Mouse (Mus musculus) mouse embryonic stem cell (cell line): ENCODE results near the gene Snx15.

Experiments used
- in situ Hi-C, 2 experiments: fragments of 300-500 bp; cut with MboI; formaldehyde crosslinking; loops; 1 replicate in 1 of 2; 3 replicates in 1 of 2; pipeline ENCODE4 v1.14.3; 2019 to 2020; ENCODE audit warnings: low sequenced_read_pairs in 2 of 2, low pct_unique_long_range_greater_than_20kb in 1 of 2, mixed read lengths in 1 of 2; ENCODE audit not compliant: unreplicated experiment in 1 of 2

Snx15 gene

DNA sequence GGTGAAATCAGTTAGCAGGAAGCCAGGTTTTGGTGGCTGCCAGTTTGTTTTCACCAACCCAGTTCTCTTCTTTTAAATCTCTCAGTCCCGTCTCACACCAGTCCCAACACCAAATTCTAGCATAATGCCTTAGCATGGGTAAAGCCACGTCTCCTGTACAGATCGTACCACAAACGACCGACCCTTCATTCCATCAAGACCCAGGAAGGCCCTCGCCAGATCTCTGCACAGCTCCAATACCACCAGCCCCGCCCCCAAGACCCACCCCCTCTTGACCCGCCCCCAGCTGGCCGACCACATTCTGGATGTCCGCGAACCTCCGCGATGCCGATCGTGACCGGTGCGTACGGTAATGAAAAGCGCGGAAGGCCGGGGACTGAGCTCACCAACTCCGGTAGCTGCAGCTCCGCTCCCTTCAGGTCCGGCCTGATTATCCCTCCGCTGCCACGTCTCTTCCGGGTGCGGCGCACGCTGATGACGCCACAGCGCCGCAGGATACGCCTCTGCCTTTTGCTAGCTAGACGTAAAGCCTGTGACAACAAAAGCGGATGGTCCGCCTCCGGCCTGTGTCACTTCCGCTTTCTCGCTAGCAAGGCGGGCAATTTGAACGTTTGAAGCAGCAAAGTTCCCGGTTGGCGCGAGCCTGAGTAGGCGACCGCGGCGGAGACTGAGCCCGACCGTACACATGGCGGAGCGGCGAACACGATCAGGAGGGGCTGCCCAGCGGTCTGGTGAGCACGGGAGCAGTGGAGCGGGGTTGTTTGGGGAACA, 43.4 kb downstream of the Snx15 start, which contains the start of the genes Zfpl1 and Cdca5:
Gene Zfpl1, minus strand, starts transcription at position 479 of the 771 bp plus-strand sequence.
Gene Cdca5, plus strand, starts transcription at position 506 of the 771 bp plus-strand sequence.
- in situ Hi-C loops, result no loop called here

DNA sequence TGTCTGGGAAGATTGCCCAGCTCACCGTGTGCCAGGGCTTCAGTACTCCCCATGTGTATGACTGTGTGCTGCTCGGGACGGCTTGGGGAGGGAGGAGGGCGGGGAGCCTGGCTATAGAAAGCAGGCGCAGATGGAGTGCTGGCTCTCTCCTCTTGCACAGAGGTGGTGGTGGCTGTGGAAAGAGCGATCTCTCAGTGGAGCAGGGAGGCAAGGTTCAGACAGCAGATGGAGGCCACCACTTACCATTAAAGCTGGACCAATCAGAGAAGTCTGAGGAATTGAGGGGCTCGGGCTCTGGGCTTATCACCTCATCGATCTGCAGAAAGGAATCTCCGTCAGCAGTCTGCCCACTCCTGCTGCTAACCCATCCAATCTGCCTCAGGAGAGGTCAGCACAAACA, 45.9 kb downstream of the Snx15 start, which contains the start of gene Gm28374:
Gene Gm28374, minus strand, starts transcription at position 101 of the 400 bp plus-strand sequence.
- in situ Hi-C loops, result no loop called here

DNA sequence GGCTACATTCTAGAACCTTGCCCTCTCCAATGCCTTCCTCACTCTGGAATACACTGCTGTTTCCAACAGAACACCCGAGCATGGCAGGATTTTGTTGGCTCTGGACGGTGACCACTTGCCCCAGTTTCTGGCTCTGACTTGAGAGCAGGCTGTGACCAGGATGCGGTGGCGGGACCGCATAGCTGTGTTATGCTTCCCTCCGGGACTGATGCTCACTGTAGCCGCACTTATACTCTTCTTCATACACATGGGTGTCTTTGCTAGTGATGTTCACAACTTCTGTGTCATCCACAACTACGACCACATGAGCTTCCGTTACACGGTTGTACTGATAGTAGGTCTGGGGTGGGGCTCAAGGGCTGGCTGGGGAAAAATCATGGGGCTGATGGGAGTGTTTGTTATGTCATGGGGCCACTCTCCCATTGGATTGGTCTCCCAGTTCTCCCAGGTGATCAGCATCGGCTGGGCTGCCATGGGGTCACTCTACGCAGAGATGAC, 48.1 kb downstream of the Snx15 start, which contains the start of gene Tmem262:
Gene Tmem262, plus strand, starts transcription at position 51 of the 498 bp plus-strand sequence.
- in situ Hi-C loops, result no loop called here

DNA sequence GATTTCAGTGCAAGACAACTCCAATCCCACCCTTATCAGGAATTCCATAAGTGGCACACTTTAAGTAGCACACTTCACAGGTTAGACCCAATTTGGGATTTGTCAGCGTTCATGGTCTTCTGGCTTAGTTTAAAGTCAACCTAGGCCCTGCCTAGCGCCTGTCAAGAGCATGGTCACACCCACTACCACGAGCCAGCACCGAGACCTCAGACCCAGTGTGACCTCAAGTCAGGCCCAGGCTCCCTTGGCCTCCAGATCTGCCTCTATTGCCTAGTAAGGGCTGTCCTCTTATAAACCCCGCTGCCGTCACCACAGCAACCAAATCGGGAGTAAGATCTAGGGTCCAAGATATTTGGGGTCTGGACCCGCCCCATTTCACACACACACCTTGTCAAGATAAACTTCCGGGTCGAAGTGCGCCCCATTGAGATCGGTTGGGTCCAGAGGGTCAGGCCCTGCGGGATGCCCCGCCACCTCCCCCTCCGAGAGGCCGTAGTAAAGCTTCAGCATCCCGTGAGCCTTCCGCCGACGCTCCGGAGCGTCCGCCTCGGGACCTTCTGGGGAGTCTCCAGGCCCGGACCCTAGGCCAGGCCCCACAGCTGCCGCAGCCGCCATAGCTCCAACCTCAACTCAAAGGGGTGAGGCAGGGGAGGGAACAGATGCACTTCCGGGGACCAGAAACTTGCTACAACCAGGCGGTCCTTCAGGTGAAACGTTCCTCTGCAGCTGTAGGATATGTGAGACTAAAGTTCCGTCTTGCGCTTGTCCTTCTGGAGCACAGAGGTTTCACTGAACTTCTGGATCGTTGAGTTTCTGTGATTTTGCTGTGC, 51.3 kb downstream of the Snx15 start, which contains the start of gene Vps51:
Gene Vps51, minus strand, starts transcription at position 668 of the 830 bp plus-strand sequence.
- in situ Hi-C loops, result no loop called here

DNA sequence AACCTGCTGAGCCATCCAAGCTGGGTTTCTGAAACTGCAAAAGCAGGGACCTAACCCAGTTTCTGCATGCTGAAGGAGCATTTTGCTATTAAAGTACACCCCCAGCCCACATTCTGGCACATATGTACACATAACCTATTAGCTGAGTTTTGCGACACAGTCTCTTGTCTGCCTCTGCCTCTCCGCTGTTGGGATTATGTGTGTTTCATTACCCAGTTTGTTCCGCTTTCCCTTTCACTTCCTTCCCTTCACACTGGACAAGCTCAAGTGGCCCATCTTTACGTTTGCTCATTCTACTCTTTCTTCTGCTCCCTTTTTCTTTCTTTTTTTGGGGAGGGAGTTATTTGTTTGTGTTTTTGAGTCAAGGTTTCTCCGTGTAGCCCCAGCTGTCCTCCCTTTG, 54.2 kb downstream of the Snx15 start:
- in situ Hi-C loops, result no loop called here

DNA sequence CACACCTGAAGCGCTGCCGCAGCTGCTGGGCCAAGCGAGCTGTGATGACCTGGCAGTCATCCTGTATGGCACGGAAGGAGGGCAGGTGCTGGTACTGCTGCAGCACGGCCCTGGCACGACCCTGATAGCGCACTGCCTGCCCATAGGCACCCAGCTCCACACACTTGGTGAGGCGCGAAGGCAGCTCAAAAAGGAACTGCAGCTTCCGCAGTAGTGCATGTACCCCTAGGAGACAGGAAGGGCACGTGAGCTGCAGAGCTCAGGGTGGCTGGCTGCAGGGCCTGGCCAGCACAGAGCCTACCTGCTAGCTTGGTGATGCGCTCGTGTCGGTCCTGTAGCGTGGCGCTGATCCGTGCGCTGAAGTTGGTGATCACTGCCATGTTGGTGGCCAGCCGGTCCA, 56.8 kb downstream of the Snx15 start:
- in situ Hi-C loops, result no loop called here

DNA sequence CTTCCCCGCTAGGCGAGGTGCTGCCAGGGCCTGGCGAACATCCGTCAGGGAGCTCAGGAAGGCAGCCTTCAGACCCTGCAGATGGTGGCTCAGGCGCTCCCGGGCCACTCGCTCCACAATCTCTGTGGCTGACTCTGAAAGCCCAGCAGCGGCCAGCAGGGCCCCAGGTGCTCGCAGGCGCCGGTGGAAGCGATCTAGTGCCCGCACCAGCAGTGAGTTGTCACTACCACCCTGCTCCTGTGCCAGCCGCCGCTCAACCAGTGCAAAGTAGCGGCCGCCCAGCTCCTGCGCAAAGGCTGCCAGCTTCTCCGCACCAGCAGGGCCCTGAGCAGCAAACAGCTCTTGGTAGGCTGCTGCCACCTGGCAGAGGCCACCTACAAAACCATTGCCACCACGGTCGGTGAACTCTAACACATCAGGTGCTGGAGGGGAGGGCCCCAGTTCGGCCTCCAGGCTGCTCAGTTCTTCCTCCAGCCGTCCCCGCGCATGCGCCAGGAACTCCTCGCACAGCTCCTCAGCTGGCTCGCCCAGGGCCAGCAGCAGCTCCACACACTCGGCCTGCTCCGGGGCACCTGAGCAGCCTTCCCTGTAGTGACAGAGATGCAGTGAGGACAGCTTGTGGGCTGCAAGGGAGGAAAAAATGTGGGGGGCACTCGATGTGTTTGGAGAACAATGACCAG, 57.4 kb downstream of the Snx15 start:
- in situ Hi-C loops, result no loop called here

DNA sequence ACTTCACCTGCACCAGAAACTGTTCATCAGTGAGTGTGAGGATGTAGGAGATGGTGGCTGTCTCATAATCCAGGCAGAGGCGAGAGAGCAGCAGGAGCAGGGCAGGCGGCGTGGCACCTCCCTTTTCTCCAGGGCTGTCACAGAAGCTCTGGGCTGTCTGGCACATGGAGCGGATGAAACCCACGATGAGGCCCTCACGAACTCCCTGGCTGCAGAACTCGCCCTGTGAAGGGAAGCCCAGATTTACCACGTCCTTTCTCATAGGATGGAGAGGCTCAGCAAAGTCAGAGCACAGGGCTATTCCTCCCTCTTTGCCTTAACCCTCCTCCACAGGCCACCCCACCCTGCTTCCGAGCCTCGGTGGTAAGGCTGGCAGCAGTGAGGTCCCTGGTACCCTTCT, 58.3 kb downstream of the Snx15 start:
- in situ Hi-C loops, result no loop called here
